Mouse (Mus musculus) forebrain, embryonic 13.5 days (tissue): ENCODE measurements at regions not wholly inside any gene's neighbourhood (a gene's known extent, or its start where the extent isn't known, plus 50 kb on each side); places are given as distances from the start of the nearest gene placed in this dataset.

ENCODE experiments used
- ATAC-seq: fragments of 200-750 bp; cut with Nextera tagmentation; 2 replicates; pipeline ENCODE4 v1.8.0; 2017
- H3K27ac ChIP-seq: fragments of 300-500 bp; sonication (generic); 2 replicates; pipeline ENCODE4 v1.5.1; 2015; ENCODE audit warnings: inconsistent platforms, mild to moderate bottlenecking, moderate library complexity
- H3K27me3 ChIP-seq: fragments of 300-500 bp; sonication (generic); 2 replicates; pipeline ENCODE4 v1.6.1; 2015; ENCODE audit warnings: mild to moderate bottlenecking, inconsistent platforms
- H3K36me3 ChIP-seq: fragments of 300-500 bp; sonication (generic); 2 replicates; pipeline ENCODE4 v1.6.1; 2015; ENCODE audit warnings: mild to moderate bottlenecking, inconsistent platforms; ENCODE audit not compliant: poor library complexity, severe bottlenecking
- H3K4me1 ChIP-seq: fragments of 300-500 bp; sonication (generic); 2 replicates; pipeline ENCODE4 v1.6.1; 2015; ENCODE audit warnings: inconsistent platforms
- H3K4me2 ChIP-seq: fragments of 300-500 bp; sonication (generic); 2 replicates; pipeline ENCODE4 v1.6.1; 2015; ENCODE audit warnings: inconsistent platforms, mild to moderate bottlenecking, moderate library complexity
- H3K4me3 ChIP-seq: fragments of 300-500 bp; sonication (generic); 2 replicates; pipeline ENCODE4 v1.5.1; 2015; ENCODE audit warnings: mild to moderate bottlenecking, inconsistent platforms
- H3K9ac ChIP-seq: fragments of 300-500 bp; sonication (generic); 2 replicates; pipeline ENCODE4 v1.6.1; 2015; ENCODE audit warnings: mild to moderate bottlenecking, inconsistent platforms
- H3K9me3 ChIP-seq: fragments of 300-500 bp; sonication (generic); replicated peaks from 2 replicates; pipeline ENCODE4 v1.6.1; 2016; ENCODE audit warnings: inconsistent platforms
- WGBS: fragments of 180-500 bp; shearing (Covaris S2); methylation state at CpG from one replicate; pipeline ENCODE4 v1.1.7; 2015; 5-methylcytosine and 5-hydroxymethylcytosine counted together

DNA sequence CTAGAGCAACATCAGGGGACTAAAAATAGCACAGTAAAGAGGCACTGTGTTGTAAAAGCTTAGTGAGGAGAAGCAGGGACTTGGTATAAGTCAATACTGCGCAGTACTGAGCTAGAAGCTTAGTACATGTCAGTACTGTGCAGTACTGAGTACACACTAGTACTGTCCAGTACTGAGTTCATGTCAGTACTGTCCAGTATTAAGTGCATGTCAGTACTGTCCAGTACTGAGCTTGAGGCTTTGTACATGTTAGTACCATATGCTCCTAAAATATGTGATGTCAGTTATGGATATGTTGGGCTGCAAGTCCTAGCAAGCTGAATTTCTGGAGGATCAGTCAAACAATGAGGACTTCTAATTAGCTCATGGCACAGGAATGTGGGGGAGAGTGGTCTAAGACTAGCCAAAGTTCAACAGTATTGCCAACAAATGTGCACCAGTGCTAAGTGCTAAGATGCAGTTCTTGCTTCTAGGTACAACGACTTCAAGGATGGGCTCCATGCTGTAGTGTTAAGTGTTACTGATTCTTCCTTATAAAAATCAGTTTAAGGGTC, 147.5 kb downstream of the Bod1 start:
- WGBS, result 88% methylated on average over 2 of the region's 2 CpGs
- Histone ChIP-seq H3K4me2 (no peak overlapping the region), H3K4me3 (no peak overlapping the region), H3K9ac (no peak overlapping the region), H3K36me3 (no peaks in the 10 kb centered on the region), H3K27me3 (no peaks in the 10 kb centered on the region), H3K27ac (no peak overlapping the region), H3K9me3 (no peaks in the 10 kb centered on the region), H3K4me1 (no peaks in the 10 kb centered on the region)
- ATAC-seq, result no peak

DNA sequence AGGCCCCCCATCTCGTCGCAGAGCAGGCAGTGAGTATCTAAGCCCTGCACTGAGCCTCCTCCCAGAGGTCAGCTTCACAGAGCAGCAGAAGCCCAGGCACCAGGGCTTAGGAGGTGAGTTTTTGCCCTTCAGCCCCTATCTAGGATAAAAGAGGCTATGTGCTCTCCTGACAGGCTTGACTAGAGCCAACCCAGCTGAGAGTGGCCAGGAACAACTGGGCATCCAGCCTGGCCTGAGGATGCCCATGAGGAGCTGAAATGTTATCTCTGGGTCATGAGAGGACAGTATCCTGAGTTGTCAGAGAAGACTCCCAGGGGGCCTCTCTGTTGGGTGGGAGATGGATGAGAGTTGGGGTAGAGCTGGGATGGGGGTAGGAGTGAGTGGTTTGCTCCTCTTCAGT, 149.6 kb downstream of the Bod1 start:
- WGBS, result 85% methylated on average over 2 of the region's 2 CpGs
- no peaks in the 10 kb centered on the region for H3K4me1 ChIP-seq
- no peak for ATAC-seq
- no peaks in the 10 kb centered on the region for H3K9me3 ChIP-seq
- H3K4me3 ChIP-seq, result no peak overlapping the region
- no peak overlapping the region for H3K9ac ChIP-seq
- no peaks in the 10 kb centered on the region for H3K36me3 ChIP-seq
- H3K4me2 ChIP-seq, result no peak overlapping the region
- no peak overlapping the region for H3K27ac ChIP-seq
- no peaks in the 10 kb centered on the region for H3K27me3 ChIP-seq

DNA sequence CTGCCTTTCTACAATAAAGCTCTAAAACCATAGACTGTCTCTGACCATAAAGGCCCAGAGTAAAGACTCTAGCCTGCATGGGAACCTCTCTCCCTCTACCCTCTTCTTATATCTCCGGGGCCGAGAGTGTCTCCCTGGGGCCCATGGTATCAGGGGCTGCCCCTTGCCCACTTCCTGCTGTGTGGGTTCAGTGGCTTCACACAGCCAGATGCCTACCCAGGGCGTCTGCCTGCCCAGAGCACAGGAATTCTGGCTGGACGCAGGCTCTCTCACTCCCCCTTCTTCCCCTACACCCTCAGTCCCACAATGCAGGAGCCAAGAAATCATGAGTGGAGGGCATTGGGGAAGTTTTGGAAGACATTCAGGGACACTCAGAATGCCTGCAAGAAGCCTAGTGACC, 150.8 kb downstream of the Bod1 start:
- H3K4me3 ChIP-seq, result no peak overlapping the region
- no peaks in the 10 kb centered on the region for H3K4me1 ChIP-seq
- H3K27me3 ChIP-seq, result no peaks in the 10 kb centered on the region
- no peak overlapping the region for H3K4me2 ChIP-seq
- H3K36me3 ChIP-seq, result no peaks in the 10 kb centered on the region
- 84% methylated on average over 4 of the region's 4 CpGs for WGBS
- H3K9ac ChIP-seq, result no peak overlapping the region
- no peak for ATAC-seq
- H3K27ac ChIP-seq, result no peak overlapping the region
- H3K9me3 ChIP-seq, result no peaks in the 10 kb centered on the region

DNA sequence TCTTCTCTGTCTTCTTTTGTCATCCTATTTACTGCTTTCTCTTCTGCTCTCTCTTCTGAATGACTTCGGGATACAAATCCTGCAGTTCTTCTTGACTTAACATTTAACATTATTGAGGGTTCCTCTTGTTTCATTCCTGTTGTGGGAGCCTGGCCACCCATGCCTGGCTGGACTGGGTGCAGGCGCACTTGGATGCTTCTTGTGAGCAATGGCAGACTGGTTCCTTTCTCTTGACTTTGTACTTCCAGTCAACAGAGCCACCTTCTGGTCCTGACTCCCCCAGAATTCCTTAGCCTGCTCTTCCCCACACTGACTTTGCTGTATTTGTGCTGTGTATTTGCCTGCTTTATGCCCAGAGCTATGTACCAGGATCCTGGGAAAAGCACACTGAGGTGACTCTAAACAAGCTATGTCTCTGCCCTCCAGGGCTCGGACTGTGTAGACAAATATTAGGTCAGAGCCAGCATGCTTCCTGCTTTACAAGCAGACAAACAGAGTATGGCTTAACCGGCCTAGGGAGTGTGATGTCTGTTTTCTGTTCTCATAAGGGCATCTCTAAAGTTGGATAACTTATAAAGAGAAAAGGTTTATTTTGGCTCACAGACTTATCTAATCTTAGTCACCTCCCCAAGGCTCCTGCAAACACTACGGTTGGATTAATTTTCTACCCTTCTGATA, 133.5 kb upstream of the Stc2 start:
- 82% methylated on average over 5 of the region's 5 CpGs for WGBS
- no peak for ATAC-seq

DNA sequence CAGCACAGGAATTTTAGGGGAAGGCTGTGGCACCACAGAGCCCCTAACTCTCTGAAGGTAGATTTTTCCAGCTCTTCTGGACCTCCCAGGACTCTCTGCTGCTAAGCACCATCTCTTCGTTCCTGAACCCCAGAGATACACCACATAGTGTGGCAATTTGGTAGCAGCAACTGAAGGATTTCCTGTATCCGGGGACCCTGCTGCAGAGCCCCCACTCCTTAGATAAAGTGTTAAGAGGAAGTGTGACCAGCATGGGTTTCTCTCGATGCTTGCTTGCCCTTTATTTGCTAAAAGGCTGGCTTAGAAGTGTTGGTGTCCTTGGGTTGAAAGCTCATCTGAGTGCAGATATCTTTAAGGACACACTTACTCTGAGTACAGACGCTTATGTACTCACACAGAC, 115.6 kb upstream of the Stc2 start:
- no peak for ATAC-seq
- no peaks in the 10 kb centered on the region for H3K4me1 ChIP-seq
- no peak overlapping the region for H3K9ac ChIP-seq
- no peak overlapping the region for H3K27ac ChIP-seq
- H3K9me3 ChIP-seq, result no peaks in the 10 kb centered on the region
- WGBS, result 80% methylated on average over 4 of the region's 4 CpGs
- H3K36me3 ChIP-seq, result no peaks in the 10 kb centered on the region
- H3K4me3 ChIP-seq, result no peak overlapping the region
- no peak overlapping the region for H3K4me2 ChIP-seq
- H3K27me3 ChIP-seq, result no peaks in the 10 kb centered on the region

More for the DNA sequence above, 133.5 kb upstream of the Stc2 start:
- Histone ChIP-seq H3K27ac (no peak overlapping the region), H3K9me3 (no peaks in the 10 kb centered on the region), H3K36me3 (no peaks in the 10 kb centered on the region), H3K9ac (no peak overlapping the region), H3K4me2 (no peak overlapping the region), H3K4me1 (no peaks in the 10 kb centered on the region), H3K4me3 (no peak overlapping the region), H3K27me3 (no peaks in the 10 kb centered on the region)

DNA sequence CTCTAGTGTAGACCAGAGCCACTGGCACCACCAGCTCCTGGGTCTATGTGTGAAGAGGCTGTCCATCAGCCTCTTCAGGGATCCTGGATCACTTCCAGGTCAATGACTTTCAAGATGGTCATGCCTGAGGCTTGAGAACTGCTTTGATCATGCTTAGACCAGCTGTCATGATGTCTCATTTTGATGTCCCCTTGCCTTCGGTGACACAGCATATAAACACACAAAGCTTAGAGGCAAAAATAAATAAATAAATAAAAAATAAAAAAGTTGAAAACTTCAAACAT, 111.1 kb upstream of the Stc2 start:
- Histone ChIP-seq H3K4me3 (no peak overlapping the region), H3K9ac (no peak overlapping the region), H3K27ac (no peak overlapping the region), H3K9me3 (no peaks in the 10 kb centered on the region), H3K4me2 (no peak overlapping the region), H3K36me3 (no peaks in the 10 kb centered on the region), H3K27me3 (no peaks in the 10 kb centered on the region), H3K4me1 (no peaks in the 10 kb centered on the region)
- 82% methylated on average over 1 of the region's 1 CpGs for WGBS
- ATAC-seq, result no peak

DNA sequence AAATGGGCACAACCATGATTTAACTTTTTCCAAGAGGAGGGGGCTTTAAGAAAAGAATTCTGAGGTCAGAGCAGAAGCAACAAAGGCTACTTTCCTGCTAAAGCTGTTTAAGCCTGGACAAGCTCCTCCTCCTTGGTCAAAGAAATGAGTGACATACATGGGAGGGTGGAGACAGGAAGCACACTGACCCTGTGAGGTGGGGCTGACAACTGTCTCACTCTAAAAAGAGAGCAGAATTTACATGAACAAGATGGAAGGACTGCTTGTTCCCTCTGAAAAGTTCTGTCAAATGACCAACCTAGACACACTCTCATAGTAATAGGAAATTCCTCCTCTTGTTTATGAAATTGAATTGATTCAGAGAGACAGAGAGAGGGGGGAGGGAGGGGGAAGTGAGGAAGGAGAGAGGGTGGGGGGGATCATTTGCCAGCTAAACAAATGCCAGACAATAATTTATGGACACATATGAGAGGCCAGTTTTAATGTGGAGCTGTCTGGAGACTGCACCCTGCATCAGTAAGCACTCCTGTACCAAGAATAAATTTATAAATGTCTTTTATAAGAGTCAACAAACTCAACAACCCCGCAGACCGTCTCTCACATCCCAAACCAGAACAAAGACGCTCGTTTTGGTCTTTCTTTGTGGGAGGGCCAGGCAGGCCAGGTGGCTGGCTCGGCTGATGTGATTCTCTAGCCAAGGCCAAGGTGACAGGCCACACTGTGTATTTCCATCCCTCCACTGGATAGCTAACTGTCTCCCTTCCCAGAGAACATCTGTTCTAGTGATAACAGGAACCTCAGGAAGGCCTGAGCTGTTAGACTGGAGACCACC, 110.6 kb upstream of the Stc2 start:
- WGBS, result 68% methylated on average over 5 of the region's 5 CpGs
- H3K36me3 ChIP-seq, result no peaks in the 10 kb centered on the region
- no peak overlapping the region for H3K4me3 ChIP-seq
- H3K27ac ChIP-seq, result no peak overlapping the region
- H3K4me2 ChIP-seq, result no peak overlapping the region
- no peaks in the 10 kb centered on the region for H3K9me3 ChIP-seq
- H3K9ac ChIP-seq, result no peak overlapping the region
- ATAC-seq, result peak; percentile 44; the same call in 1 of the 2 replicates
- no peaks in the 10 kb centered on the region for H3K27me3 ChIP-seq
- no peaks in the 10 kb centered on the region for H3K4me1 ChIP-seq

DNA sequence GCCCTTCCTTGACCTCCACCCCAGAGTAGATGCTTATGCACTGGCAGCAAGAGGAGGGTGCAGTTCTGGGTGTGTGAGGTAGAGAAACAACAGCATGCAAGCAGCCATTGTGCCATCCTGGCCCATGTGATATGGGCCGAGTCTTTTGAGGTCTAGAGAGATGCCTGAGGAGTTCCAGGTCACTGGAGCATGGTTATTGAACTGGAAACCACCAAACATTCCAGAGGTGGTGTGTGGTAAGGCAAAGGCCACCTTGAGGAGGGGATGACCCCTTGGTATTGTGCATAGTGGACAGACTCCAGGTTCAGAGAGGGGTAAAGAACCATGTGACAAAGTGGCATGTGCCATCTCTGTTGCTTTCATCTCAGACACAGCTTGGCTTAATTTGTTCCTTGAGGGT, 107.9 kb upstream of the Stc2 start:
- no peak overlapping the region for H3K9ac ChIP-seq
- H3K9me3 ChIP-seq, result no peaks in the 10 kb centered on the region
- H3K36me3 ChIP-seq, result no peaks in the 10 kb centered on the region
- ATAC-seq, result no peak
- H3K4me2 ChIP-seq, result no peak overlapping the region
- 64% methylated on average over 1 of the region's 1 CpGs for WGBS
- H3K27ac ChIP-seq, result no peak overlapping the region
- no peak overlapping the region for H3K4me3 ChIP-seq
- 0 out of 2 replicates have a peak, but pooled peaks cover 3% of the 10 kb centered on the region for H3K4me1 ChIP-seq
- no peaks in the 10 kb centered on the region for H3K27me3 ChIP-seq

DNA sequence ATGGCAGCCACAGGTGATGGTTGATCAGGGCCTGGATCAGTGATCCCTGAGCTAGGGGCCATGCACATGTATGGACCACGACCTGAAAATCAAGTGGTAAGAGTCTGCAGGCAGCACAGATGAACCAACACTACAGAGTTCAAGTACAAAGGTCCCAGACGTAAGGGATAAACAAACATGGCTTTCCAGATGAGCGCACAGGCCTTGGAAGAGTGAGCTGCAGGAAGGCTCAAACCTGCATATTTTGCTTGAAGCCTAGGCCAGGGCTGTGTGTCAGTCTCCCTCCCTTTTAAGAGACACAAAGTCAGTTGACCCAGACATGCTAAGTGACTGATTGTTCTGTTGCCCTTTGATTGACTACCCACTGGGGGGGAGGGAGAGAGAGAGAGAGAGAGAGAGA, 107.2 kb upstream of the Stc2 start:
- Histone ChIP-seq H3K27ac (no peak overlapping the region), H3K4me2 (no peak overlapping the region), H3K4me1 (0 out of 2 replicates have a peak, but pooled peaks cover 3% of the 10 kb centered on the region), H3K27me3 (no peaks in the 10 kb centered on the region), H3K36me3 (no peaks in the 10 kb centered on the region), H3K9ac (no peak overlapping the region), H3K9me3 (no peaks in the 10 kb centered on the region), H3K4me3 (no peak overlapping the region)
- 68% methylated on average over 3 of the region's 3 CpGs for WGBS
- ATAC-seq, result no peak

DNA sequence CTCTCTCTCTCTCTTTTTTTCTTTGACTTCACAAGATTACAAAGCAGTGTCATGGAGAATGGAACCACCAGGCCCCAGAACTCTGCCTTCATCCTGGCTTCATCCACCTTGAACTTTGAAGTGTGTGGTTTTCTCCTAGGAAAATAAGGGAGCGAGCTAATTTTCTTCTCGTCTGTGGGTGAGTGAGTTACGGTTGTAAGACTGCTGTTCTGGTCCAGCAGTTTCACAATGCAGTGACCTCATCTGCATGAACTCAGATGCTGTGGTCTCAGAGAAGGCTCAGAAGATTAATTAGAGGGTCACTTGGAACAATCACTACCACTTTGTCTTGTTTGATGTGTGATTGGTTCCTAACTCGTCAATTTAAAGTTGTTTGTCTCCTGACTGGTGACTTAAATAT, 103.1 kb upstream of the Stc2 start:
- H3K4me2 ChIP-seq, result no peak overlapping the region
- no peaks in the 10 kb centered on the region for H3K27me3 ChIP-seq
- no peaks in the 10 kb centered on the region for H3K9me3 ChIP-seq
- H3K9ac ChIP-seq, result no peak overlapping the region
- H3K27ac ChIP-seq, result no peak overlapping the region
- no peak overlapping the region for H3K4me3 ChIP-seq
- no peaks in the 10 kb centered on the region for H3K36me3 ChIP-seq
- WGBS, result 57% methylated on average over 4 of the region's 4 CpGs
- 0 out of 2 replicates have a peak, but pooled peaks cover 3% of the 10 kb centered on the region for H3K4me1 ChIP-seq
- ATAC-seq, result no peak

DNA sequence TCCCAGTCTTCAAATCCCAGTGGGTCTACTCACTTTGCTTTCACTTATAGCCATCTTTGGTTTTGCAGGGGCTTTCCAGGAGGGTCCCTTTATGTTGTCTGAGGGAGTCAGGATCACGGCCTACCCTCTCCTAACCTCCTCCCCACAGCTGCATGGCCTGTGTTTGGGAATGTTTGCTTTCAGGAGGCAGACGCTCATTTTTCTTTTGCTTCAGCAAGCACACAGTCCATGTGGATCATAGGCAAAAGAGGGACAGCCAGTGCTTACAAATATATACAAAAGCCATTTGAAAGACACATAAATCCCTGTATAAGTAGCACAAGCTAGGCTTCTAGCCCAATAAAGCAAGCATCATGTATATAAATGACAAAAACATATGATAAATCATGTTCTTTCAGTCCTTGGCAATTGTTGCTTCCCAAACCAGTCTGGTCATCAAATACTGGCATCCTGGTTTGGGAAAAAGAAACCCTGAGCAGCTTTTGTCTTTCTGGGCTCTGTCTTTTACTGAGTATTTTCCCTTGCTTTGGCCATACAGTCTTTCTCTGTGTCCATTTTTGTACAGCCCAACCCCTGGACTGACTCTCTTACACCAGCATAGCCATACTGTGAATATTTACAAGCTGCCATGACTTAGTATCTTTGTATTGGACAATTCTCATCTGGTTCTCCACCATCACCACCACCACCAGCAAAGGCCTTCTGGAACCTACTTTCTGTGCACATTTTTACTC, 101.0 kb upstream of the Stc2 start:
- H3K4me1 ChIP-seq, result 0 out of 2 replicates have a peak, but pooled peaks cover 3% of the 10 kb centered on the region
- H3K4me2 ChIP-seq, result no peak overlapping the region
- H3K9ac ChIP-seq, result no peak overlapping the region
- no peak for ATAC-seq
- 63% methylated on average over 2 of the region's 2 CpGs for WGBS
- H3K27me3 ChIP-seq, result no peaks in the 10 kb centered on the region
- no peaks in the 10 kb centered on the region for H3K36me3 ChIP-seq
- H3K4me3 ChIP-seq, result no peak overlapping the region
- H3K9me3 ChIP-seq, result no peaks in the 10 kb centered on the region
- H3K27ac ChIP-seq, result no peak overlapping the region

DNA sequence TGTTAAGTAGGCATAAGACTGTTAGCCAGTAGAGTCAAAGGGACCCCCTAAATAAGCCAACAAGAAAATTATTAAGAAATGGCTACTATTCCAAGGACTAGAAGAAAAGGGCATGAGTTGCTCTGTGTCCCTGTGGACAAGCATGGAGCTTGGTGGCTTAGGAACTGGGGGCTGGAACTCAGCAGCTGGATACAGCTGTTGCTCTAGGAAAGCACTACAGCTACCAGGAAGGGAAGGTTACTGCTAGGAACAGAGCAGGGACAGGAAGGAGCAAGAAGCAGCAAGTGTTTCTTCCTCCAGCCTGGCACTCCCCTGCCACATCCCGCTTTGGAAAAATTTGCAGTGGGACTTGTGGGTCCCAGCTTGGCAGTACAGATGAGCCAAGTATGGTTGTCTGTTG, 95.0 kb upstream of the Stc2 start:
- WGBS, result 96% methylated on average over 1 of the region's 1 CpGs
- Histone ChIP-seq H3K27ac (no peak overlapping the region), H3K27me3 (no peaks in the 10 kb centered on the region), H3K36me3 (no peaks in the 10 kb centered on the region), H3K9ac (no peak overlapping the region), H3K4me2 (no peak overlapping the region), H3K4me1 (no peaks in the 10 kb centered on the region), H3K9me3 (no peaks in the 10 kb centered on the region), H3K4me3 (no peak overlapping the region)
- ATAC-seq, result no peak
